Mouse (Mus musculus): ENCODE data around the gene Map2k3.
A peak's percentile ranks its signal among the peaks of the same experiment; 100 is the strongest.
"Not testable (repeated sequence)": the region's sequence is repeated elsewhere in the genome, so short reads cannot be mapped to it uniquely, and the experiment has no call there.

Gene Map2k3

GRCm38 (mm10) chr11:60931869-60932481, at the start of gene Map2k3:
Gene Map2k3, plus strand, starts transcription at chr11:60932033.
- DNase-seq (ENCODE audit: inconsistent ontology term): peak; percentile 97

DNA sequence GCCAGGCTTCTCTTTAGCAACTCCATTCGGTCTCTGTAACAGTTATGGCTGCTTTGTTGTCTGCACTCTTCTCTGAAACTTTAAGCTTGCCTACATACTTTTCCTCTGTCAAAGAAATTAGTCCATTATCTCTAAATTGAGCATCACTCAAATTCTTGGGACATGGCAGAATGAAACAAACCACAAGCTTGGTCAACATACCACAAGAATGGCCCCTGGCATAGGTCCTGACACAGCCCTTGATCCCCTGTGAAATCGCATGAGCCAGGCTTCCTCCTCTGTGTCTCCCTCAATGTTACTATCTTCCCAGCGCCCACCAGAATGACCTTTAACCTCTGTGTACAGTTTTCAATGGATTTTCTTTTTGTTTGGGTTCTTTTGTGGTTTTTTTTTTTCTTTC, 49.4 kb upstream of the Map2k3 start:
- DNase-seq (ENCODE audit: inconsistent ontology term): peak; percentile 84

- DNase-seq (ENCODE audit: inconsistent ontology term): not testable (repeated sequence)
Observed at GRCm38 (mm10) chr11:60886986-60887385, 44.8 kb upstream of the Map2k3 start.

- DNase-seq (ENCODE audit: inconsistent ontology term): no peak
Observed at GRCm38 (mm10) chr11:60889861-60890260, 42.0 kb upstream of the Map2k3 start.

GRCm38 (mm10) chr11:60890286-60890685, 41.5 kb upstream of the Map2k3 start:
- no peak for DNase-seq (ENCODE audit: inconsistent ontology term)

GRCm38 (mm10) chr11:60890744-60891143, 41.1 kb upstream of the Map2k3 start:
- no peak for DNase-seq (ENCODE audit: inconsistent ontology term)

- DNase-seq (ENCODE audit: inconsistent ontology term): no peak
Observed at GRCm38 (mm10) chr11:60895915-60896314, 35.9 kb upstream of the Map2k3 start.

DNA sequence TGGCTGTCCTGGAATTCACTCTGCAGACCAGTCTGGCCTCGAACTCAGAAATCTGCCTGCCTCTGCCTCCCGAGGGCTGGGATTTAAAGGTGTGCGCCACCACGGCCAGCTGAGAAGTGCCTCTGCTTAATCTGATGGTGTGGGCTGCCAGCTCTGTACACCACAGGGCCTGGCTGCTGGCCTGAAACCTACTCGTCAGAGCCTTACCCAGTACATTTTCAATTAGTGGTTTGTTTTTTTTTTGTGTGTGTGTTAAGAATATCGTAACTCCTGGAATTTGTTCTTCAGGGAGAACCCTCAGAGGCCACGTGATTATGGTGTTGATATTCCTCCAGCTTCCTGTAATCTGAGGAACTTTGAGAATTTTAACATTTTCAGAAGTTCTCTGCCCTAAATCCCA, 29.8 kb upstream of the Map2k3 start:
- no peak for DNase-seq (ENCODE audit: inconsistent ontology term)

- DNase-seq (ENCODE audit: inconsistent ontology term): no peak
Observed at GRCm38 (mm10) chr11:60902486-60902885, 29.3 kb upstream of the Map2k3 start.

DNA sequence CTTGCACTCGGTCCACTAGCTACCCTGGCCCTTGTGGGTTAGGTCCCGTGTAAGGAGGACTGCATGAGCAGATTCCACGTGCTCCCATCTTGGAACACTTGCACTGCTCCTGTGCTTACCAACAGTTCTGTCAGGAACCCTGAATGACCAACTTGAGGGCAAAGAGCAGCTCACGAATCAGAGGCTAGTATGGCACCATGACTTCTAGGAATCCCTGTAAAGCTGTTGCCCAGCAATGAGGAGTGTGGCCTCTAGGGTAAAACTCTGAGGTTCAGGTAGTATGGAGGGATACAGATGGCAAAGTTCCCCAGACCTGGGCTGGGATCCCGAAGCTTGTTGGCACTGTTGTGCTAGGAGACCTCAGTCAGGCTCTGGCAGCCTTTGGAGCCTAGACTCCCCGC, 28.2 kb upstream of the Map2k3 start:
- DNase-seq (ENCODE audit: inconsistent ontology term): no peak

GRCm38 (mm10) chr11:60905407-60906120, 26.3 kb upstream of the Map2k3 start:
- DNase-seq (ENCODE audit: inconsistent ontology term): no peak

- no peak for DNase-seq (ENCODE audit: inconsistent ontology term)
Observed at GRCm38 (mm10) chr11:60906449-60906848, 25.4 kb upstream of the Map2k3 start.

DNA sequence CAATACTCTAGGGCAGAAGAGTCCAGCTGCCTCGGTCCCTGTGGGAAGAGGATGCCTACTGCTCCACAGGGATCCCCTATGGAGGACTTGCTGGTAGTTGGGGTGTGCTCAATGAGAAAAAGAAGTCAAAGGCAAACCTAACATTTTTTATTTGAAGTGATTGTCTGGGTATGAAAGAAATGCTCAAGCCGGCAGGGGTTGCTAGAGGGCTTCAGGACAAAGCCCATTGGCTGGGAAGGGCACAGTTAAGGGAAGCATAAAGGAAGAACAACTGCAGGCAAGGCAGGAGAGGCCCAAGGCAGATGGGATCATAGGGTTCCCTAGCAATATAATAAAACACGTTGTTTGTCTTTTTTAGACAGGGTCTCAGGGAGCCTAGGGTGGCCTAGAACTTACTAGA, 23.8 kb upstream of the Map2k3 start:
- no peak for DNase-seq (ENCODE audit: inconsistent ontology term)

DNA sequence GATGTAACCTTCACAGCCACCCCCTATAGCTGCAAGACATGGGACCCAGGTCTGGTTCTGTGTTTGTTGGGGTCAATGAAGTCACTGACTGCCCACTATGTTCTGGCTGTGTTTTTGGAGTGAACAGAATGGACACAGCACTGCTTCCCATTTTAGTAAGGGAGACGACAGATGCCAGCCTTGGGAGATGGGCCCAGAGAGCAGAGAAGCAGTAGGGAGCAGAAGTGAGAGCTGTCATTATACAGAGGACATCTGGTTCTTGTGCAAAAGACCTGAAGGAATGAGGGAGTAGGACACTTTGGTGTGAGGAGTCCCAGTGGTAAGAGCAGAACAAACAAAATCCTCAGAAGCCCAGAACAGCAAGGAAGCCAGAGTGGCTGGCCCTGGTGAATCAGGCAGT, 22.2 kb upstream of the Map2k3 start:
- DNase-seq (ENCODE audit: inconsistent ontology term): no peak

GRCm38 (mm10) chr11:60912525-60912973, 19.3 kb upstream of the Map2k3 start:
- DNase-seq (ENCODE audit: inconsistent ontology term): no peak

- peak; percentile 90 for DNase-seq (ENCODE audit: inconsistent ontology term)
Observed at GRCm38 (mm10) chr11:60913301-60914196, 18.3 kb upstream of the Map2k3 start.

- DNase-seq (ENCODE audit: inconsistent ontology term): peak; percentile 22
Observed at GRCm38 (mm10) chr11:60914491-60914890, 17.3 kb upstream of the Map2k3 start, which contains the start of gene Natd1. Gene Natd1, minus strand, starts transcription at chr11:60914750.

GRCm38 (mm10) chr11:60915201-60915600, 16.6 kb upstream of the Map2k3 start:
- DNase-seq (ENCODE audit: inconsistent ontology term): no peak

GRCm38 (mm10) chr11:60920021-60920420, 11.8 kb upstream of the Map2k3 start:
- DNase-seq (ENCODE audit: inconsistent ontology term): no peak

GRCm38 (mm10) chr11:60922195-60922594, 9.6 kb upstream of the Map2k3 start:
- DNase-seq (ENCODE audit: inconsistent ontology term): no peak

DNA sequence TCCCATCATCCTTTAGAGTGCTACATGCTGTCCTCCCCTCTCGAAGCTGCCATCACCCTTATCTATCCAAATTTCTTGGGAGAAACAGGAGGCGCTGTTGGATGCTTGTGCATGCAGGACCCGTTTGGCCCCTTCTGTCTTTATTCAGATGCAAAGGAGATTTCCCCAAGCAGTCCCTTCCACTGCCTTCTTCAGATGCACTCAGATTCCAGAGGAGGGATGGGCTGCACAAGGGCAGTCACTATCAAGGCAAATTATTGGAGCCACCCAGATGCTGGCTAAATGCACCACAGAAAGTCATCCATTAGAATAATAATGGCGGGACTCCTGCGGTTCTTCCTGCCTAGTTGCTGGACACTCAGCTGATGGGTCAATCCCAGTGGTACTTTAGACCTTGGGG, 8.9 kb upstream of the Map2k3 start:
- DNase-seq (ENCODE audit: inconsistent ontology term): no peak

GRCm38 (mm10) chr11:60924498-60924897, 7.3 kb upstream of the Map2k3 start:
- no peak for DNase-seq (ENCODE audit: inconsistent ontology term)
